ENCODE assay signal across 9 mouse cellular contexts in genomic region chr12:71051079-71051478, GRCm38 (mm10). TPM values are rescaled to one million over a fixed set of nuclear protein-coding genes. Genes with fewer than 3 reads are reported as not detected.
A peak's percentile ranks its signal among the peaks of the same experiment; 100 is the strongest.
DNase-seq lines count a peak whose midpoint lies in the region; ATAC-seq and TF ChIP-seq lines count a peak whose summit lies in the region.
"Had no signal": no experiment of that assay in that cellular context is flagged by ENCODE, and none has a peak within 500 bp of the region (broad histone marks: within the 10 kb centered on the region; RNA-seq: fewer than 3 reads in every experiment).

No protein-coding gene starts in this region.

- no peak overlapping the region for H3K9ac ChIP-seq in hindbrain, embryonic 13.5 days
- H3K9ac ChIP-seq in lung, postnatal 0 days (replicated peaks; ENCODE audit: low read depth), result no peak overlapping the region

- no peaks in the 10 kb centered on the region for H3K9me3 ChIP-seq in hindbrain, embryonic 13.5 days
- H3K9me3 ChIP-seq in hindbrain, embryonic 10.5 days, result no peaks in the 10 kb centered on the region
- no peaks in the 10 kb centered on the region for H3K9me3 ChIP-seq in lung, postnatal 0 days (ENCODE audit: low read length)

- H3K79me3 ChIP-seq in C2C12 (ENCODE audit: low read depth), result no peaks in the 10 kb centered on the region

- H3K79me2 ChIP-seq in C2C12 (ENCODE audit: control insufficient read depth, insufficient read depth), result peaks cover 12% of the 10 kb centered on the region

- peak overlapping the region; percentile 27; the same call in 1 of the 2 replicates for H3K4me2 ChIP-seq in hindbrain, embryonic 13.5 days
- no peak overlapping the region for H3K4me2 ChIP-seq in lung, postnatal 0 days (replicated peaks; ENCODE audit: low read depth, low read length)

- no peaks in the 10 kb centered on the region for H3K27me3 ChIP-seq in hindbrain, embryonic 13.5 days
- no peaks in the 10 kb centered on the region for H3K27me3 ChIP-seq in hindbrain, embryonic 10.5 days (ENCODE audit: insufficient read depth, poor library complexity, severe bottlenecking)
- H3K27me3 ChIP-seq in C2C12 (ENCODE audit: control insufficient read depth, insufficient read depth, insufficient read length), result no peaks in the 10 kb centered on the region
- no peaks in the 10 kb centered on the region for H3K27me3 ChIP-seq in lung, postnatal 0 days (replicated peaks; ENCODE audit: insufficient read depth, low read length)
- H3K27me3 ChIP-seq in thymus, adult 2 months (ENCODE audit: control insufficient read depth, insufficient read depth, low read length), result no peaks in the 10 kb centered on the region

- TF ChIP-seq POLR2A in thymus, adult 2 months (IDR thresholded peaks at IDR 0.05; ENCODE audit: control insufficient read depth, extremely low read depth, insufficient read depth, low read length, poor library complexity), result no peak

- TF ChIP-seq CTCF in C2C12 (IDR thresholded peaks at IDR 0.05; ENCODE audit: control insufficient read depth, insufficient read depth, insufficient read length), result peak; percentile 5
- TF ChIP-seq CTCF in lung, postnatal 0 days (IDR thresholded peaks at IDR 0.05), result peak; percentile 74
- no peak for TF ChIP-seq CTCF in thymus, adult 2 months (IDR thresholded peaks at IDR 0.05; ENCODE audit: borderline replicate concordance, control insufficient read depth, extremely low read depth, insufficient read depth, low read length, poor library complexity)

- DNase-seq in hindbrain, embryonic 10.5 days (ENCODE audit: low spot score), result no peak
- peak; percentile 73 for DNase-seq in T-cell, adult 2 months (ENCODE audit: low spot score)
- DNase-seq in gastrocnemius, postnatal 10 days, result peak; percentile 14
- peak; percentile 62 for DNase-seq in lung, postnatal 0 days (ENCODE audit: low spot score)
- DNase-seq in thymus, adult 2 months, result peak; percentile 71
- DNase-seq in ovary, postnatal 14 days (ENCODE audit: low spot score), result no peak

- H3K27ac ChIP-seq in hindbrain, embryonic 13.5 days, result no peak overlapping the region
- no peak overlapping the region for H3K27ac ChIP-seq in hindbrain, embryonic 10.5 days
- H3K27ac ChIP-seq in lung, postnatal 0 days (ENCODE audit: low read length), result no peak overlapping the region
- no peak overlapping the region for H3K27ac ChIP-seq in thymus, adult 2 months (ENCODE audit: control insufficient read depth, insufficient read depth, low read length)

- no peak for ATAC-seq in hindbrain, embryonic 13.5 days (ENCODE audit: low FRiP score)
- peak; percentile 51 for ATAC-seq in lung, postnatal 0 days

- H3K4me1 ChIP-seq in hindbrain, embryonic 13.5 days (replicated peaks), result peaks cover 39% of the 10 kb centered on the region
- H3K4me1 ChIP-seq in hindbrain, embryonic 10.5 days (replicated peaks), result peaks cover 10% of the 10 kb centered on the region; the same call in 1 of the 2 replicates
- H3K4me1 ChIP-seq in lung, postnatal 0 days (ENCODE audit: insufficient read depth, low read depth, low read length), result no peaks in the 10 kb centered on the region
- H3K4me1 ChIP-seq in thymus, adult 2 months (replicated peaks; ENCODE audit: control insufficient read depth, insufficient read depth, low read length), result peaks cover 8% of the 10 kb centered on the region

- H3K36me3 ChIP-seq in hindbrain, embryonic 13.5 days, result peaks cover 12% of the 10 kb centered on the region
- peaks cover 25% of the 10 kb centered on the region for H3K36me3 ChIP-seq in hindbrain, embryonic 10.5 days
- H3K36me3 ChIP-seq in C2C12 (ENCODE audit: control insufficient read depth, insufficient read depth), result peaks cover 21% of the 10 kb centered on the region
- peaks cover 13% of the 10 kb centered on the region for H3K36me3 ChIP-seq in lung, postnatal 0 days (ENCODE audit: insufficient read depth, low read length)
- H3K36me3 ChIP-seq in thymus, adult 2 months (ENCODE audit: control insufficient read depth, insufficient read depth, low read length), result peaks cover 21% of the 10 kb centered on the region

- H3K4me3 ChIP-seq in hindbrain, embryonic 13.5 days, result no peak overlapping the region
- H3K4me3 ChIP-seq in hindbrain, embryonic 10.5 days, result no peak overlapping the region
- no peak overlapping the region for H3K4me3 ChIP-seq in C2C12 (ENCODE audit: insufficient read depth, poor library complexity, severe bottlenecking)
- H3K4me3 ChIP-seq in lung, postnatal 0 days (ENCODE audit: low read depth, low read length), result no peak overlapping the region
- H3K4me3 ChIP-seq in thymus, adult 2 months (ENCODE audit: control insufficient read depth, insufficient read depth, low read length), result no peak overlapping the region
- H3K4me3 ChIP-seq: erythroblast, embryonic 14.5 days had no signal

- TF ChIP-seq EP300 in lung, postnatal 0 days (IDR thresholded peaks at IDR 0.05), result no peak

- WGBS in hindbrain, embryonic 13.5 days, result 77% methylated on average over 3 of the region's 3 CpGs
- WGBS in hindbrain, embryonic 10.5 days, result 74% methylated on average over 3 of the region's 3 CpGs
- 67% methylated on average over 3 of the region's 3 CpGs for WGBS in lung, postnatal 0 days
- 68% methylated on average over 3 of the region's 3 CpGs for WGBS in thymus, adult 2 months

- H3ac ChIP-seq in C2C12 (ENCODE audit: control insufficient read depth, insufficient read length, low read depth), result no peak overlapping the region

TF ChIP-seq in C2C12, 6 proteins besides CTCF, POLR2A, EP300 and RAD21:
- TF ChIP-seq CEBPB (IDR thresholded peaks at IDR 0.05; ENCODE audit: low read depth) (no peak), USF1 (IDR thresholded peaks at IDR 0.05; ENCODE audit: low read depth) (no peak), MAX (IDR thresholded peaks at IDR 0.05) (peak; percentile 8), FOSL1 (IDR thresholded peaks at IDR 0.05; ENCODE audit: insufficient read depth, low read length, poor library complexity, severe bottlenecking) (no peak)

RNA-seq across cellular contexts. Expression of gene Arid4a, which starts 35.3 kb away (rescaled TPM):
- polyA plus RNA-seq in hindbrain, embryonic 13.5 days (2015; fragmentation: Nextera tagmentation; extraction: Ambion mirVana), result 41.2 and 41.3 TPM in 2 replicates
- polyA plus RNA-seq in hindbrain, embryonic 10.5 days (2016; fragmentation: Nextera tagmentation; extraction: Ambion mirVana), result 21.6 and 27.5 TPM in 2 replicates
- polyA plus RNA-seq in C2C12 (2012; fragmentation: generic; extraction: Trizol), result 2.0 TPM
- 10 to 100 TPM; 11.0 to 12.3 TPM for total RNA-seq in gastrocnemius, postnatal 10 days (2021)
- polyA plus RNA-seq in lung, postnatal 0 days (2015; fragmentation: Nextera tagmentation; extraction: Ambion mirVana), result 42.9 and 45.1 TPM in 2 replicates
- polyA plus RNA-seq in thymus, adult 2 months (2012; rRNA removed), result 7.5 and 8.1 TPM in 2 replicates

Comparison
In these comparisons a context has a peak if more than half of its experiments do, and no peak if none do; other contexts are left out.
1. DNase-seq: peak in T-cell, adult 2 months (single experiment), gastrocnemius, postnatal 10 days (single experiment), lung, postnatal 0 days (single experiment) and thymus, adult 2 months (single experiment); none in hindbrain, embryonic 10.5 days (single experiment) and ovary, postnatal 14 days (single experiment).